Mouse (Mus musculus): Measurements from ENCODE around the gene Dnaja2. TPM values are rescaled to one million over a fixed set of nuclear protein-coding genes. Genes with fewer than 3 reads are reported as not detected.

Gene Dnaja2
- polyA plus RNA-seq, 1 experiment from 2014 or later, result 169 TPM

- WGBS, result 77% methylated on average over 2 of the region's 2 CpGs
- ATAC-seq (ENCODE audit: insufficient number of reproducible peaks, insufficient read depth, low FRiP score, low TSS enrichment, low read depth), result no peak
Measured at GRCm38 (mm10) chr8:85588596-85588995, 33.5 kb upstream of the Dnaja2 start.

GRCm38 (mm10) chr8:85577666-85578065 lies 22.5 kb upstream of the Dnaja2 start:
- H3K9me3 ChIP-seq, result no peaks in the 10 kb centered on the region
- WGBS, result 88% methylated on average over 3 of the region's 3 CpGs
- no peak overlapping the region for H3K27ac ChIP-seq
- no peak overlapping the region for H3K4me3 ChIP-seq (replicated peaks)
- H3K27me3 ChIP-seq, result no peaks in the 10 kb centered on the region
- H3K36me3 ChIP-seq, result no peaks in the 10 kb centered on the region
- H3K4me2 ChIP-seq, result no peak overlapping the region
- no peak for ATAC-seq (ENCODE audit: insufficient number of reproducible peaks, insufficient read depth, low FRiP score, low TSS enrichment, low read depth)
- H3K4me1 ChIP-seq (replicated peaks), result no peaks in the 10 kb centered on the region
- H3K9ac ChIP-seq (replicated peaks), result no peak overlapping the region

More at GRCm38 (mm10) chr8:85588596-85588995, 33.5 kb upstream of the Dnaja2 start:
- Histone ChIP-seq H3K36me3 (no peaks in the 10 kb centered on the region), H3K27me3 (no peaks in the 10 kb centered on the region), H3K4me3 (replicated peaks) (no peak overlapping the region), H3K27ac (no peak overlapping the region), H3K9ac (replicated peaks) (no peak overlapping the region), H3K4me2 (no peak overlapping the region), H3K9me3 (no peaks in the 10 kb centered on the region), H3K4me1 (replicated peaks) (no peaks in the 10 kb centered on the region)

GRCm38 (mm10) chr8:85573972-85574496 lies 18.9 kb upstream of the Dnaja2 start:
- WGBS, result 79% methylated on average over 2 of the region's 2 CpGs
- Histone ChIP-seq H3K4me2 (no peak overlapping the region), H3K9ac (replicated peaks) (no peak overlapping the region), H3K27me3 (no peaks in the 10 kb centered on the region), H3K36me3 (no peaks in the 10 kb centered on the region), H3K9me3 (no peaks in the 10 kb centered on the region), H3K27ac (no peak overlapping the region), H3K4me3 (replicated peaks) (no peak overlapping the region), H3K4me1 (replicated peaks) (no peaks in the 10 kb centered on the region)
- no peak for ATAC-seq (ENCODE audit: insufficient number of reproducible peaks, insufficient read depth, low FRiP score, low TSS enrichment, low read depth)

GRCm38 (mm10) chr8:85570466-85570865 lies 15.3 kb upstream of the Dnaja2 start:
- H3K9me3 ChIP-seq, result no peaks in the 10 kb centered on the region
- H3K4me2 ChIP-seq, result no peak overlapping the region
- no peaks in the 10 kb centered on the region for H3K27me3 ChIP-seq
- H3K4me1 ChIP-seq (replicated peaks), result no peaks in the 10 kb centered on the region
- 82% methylated on average over 4 of the region's 4 CpGs for WGBS
- H3K36me3 ChIP-seq, result no peaks in the 10 kb centered on the region
- no peak overlapping the region for H3K27ac ChIP-seq
- H3K9ac ChIP-seq (replicated peaks), result no peak overlapping the region
- ATAC-seq (ENCODE audit: insufficient number of reproducible peaks, insufficient read depth, low FRiP score, low TSS enrichment, low read depth), result no peak
- no peak overlapping the region for H3K4me3 ChIP-seq (replicated peaks)

DNA sequence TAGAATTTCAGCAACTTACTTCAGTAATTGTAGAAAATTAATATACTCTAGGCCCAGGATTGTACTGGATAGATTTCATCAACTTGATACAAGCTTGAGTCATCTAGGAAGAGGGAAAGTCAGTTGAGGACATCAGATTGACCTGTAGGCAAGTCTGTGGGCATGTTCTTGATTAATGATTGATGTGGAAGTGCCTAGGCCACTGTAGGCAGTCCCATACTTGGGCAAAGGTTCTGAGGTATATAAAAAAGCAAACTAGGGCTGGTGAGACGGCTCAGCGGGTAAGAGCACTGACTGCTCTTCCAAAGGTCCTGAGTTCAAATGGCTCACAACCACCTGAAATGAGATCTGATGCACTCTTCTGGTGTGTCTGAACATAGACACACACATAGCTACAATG lies 12.7 kb upstream of the Dnaja2 start:
- no peaks in the 10 kb centered on the region for H3K27me3 ChIP-seq
- ATAC-seq (ENCODE audit: insufficient number of reproducible peaks, insufficient read depth, low FRiP score, low TSS enrichment, low read depth), result no peak
- H3K4me1 ChIP-seq (replicated peaks), result no peaks in the 10 kb centered on the region
- no peak overlapping the region for H3K4me3 ChIP-seq (replicated peaks)
- H3K36me3 ChIP-seq, result no peaks in the 10 kb centered on the region
- no peak overlapping the region for H3K4me2 ChIP-seq
- H3K9ac ChIP-seq (replicated peaks), result no peak overlapping the region
- H3K9me3 ChIP-seq, result no peaks in the 10 kb centered on the region
- no peak overlapping the region for H3K27ac ChIP-seq
- WGBS, result 91% methylated on average over 2 of the region's 2 CpGs

GRCm38 (mm10) chr8:85565186-85565585 lies 10.0 kb upstream of the Dnaja2 start:
- H3K4me3 ChIP-seq (replicated peaks), result no peak overlapping the region
- ATAC-seq (ENCODE audit: insufficient number of reproducible peaks, insufficient read depth, low FRiP score, low TSS enrichment, low read depth), result no peak
- no peaks in the 10 kb centered on the region for H3K27me3 ChIP-seq
- no peak overlapping the region for H3K9ac ChIP-seq (replicated peaks)
- H3K36me3 ChIP-seq, result no peaks in the 10 kb centered on the region
- no peak overlapping the region for H3K4me2 ChIP-seq
- no peaks in the 10 kb centered on the region for H3K9me3 ChIP-seq
- 77% methylated on average over 3 of the region's 3 CpGs for WGBS
- no peaks in the 10 kb centered on the region for H3K4me1 ChIP-seq (replicated peaks)
- H3K27ac ChIP-seq, result no peak overlapping the region

DNA sequence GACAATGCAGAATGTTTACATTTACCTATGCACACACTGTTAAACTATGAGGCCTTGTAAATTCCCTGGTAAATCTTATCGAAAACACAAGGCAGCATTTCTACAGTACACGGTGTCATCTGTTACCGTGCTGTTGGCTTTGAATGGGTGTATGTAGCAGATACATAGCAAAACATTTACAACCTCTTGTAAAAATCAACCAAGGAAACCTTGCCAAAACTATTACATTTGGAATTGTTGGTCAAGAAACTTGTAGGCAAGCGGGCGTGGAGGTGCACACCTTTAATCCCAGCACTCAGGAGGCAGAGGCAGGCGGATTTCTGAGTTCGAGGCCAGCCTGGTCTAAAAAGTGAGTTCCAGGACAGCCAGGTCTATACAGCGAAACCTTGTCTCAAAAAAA lies 8.2 kb upstream of the Dnaja2 start:
- Histone ChIP-seq H3K27me3 (no peaks in the 10 kb centered on the region), H3K4me1 (replicated peaks) (no peaks in the 10 kb centered on the region), H3K27ac (no peak overlapping the region), H3K4me3 (replicated peaks) (no peak overlapping the region), H3K36me3 (no peaks in the 10 kb centered on the region), H3K4me2 (no peak overlapping the region), H3K9ac (replicated peaks) (no peak overlapping the region), H3K9me3 (no peaks in the 10 kb centered on the region)
- ATAC-seq (ENCODE audit: insufficient number of reproducible peaks, insufficient read depth, low FRiP score, low TSS enrichment, low read depth), result no peak
- 92% methylated on average over 8 of the region's 8 CpGs for WGBS

- Histone ChIP-seq H3K4me1 (replicated peaks) (no peaks in the 10 kb centered on the region; the same call in none of the 2 replicates), H3K9ac (replicated peaks) (no peak overlapping the region), H3K27ac (no peak overlapping the region), H3K4me2 (no peak overlapping the region), H3K36me3 (no peaks in the 10 kb centered on the region), H3K27me3 (no peaks in the 10 kb centered on the region), H3K4me3 (replicated peaks) (no peak overlapping the region), H3K9me3 (no peaks in the 10 kb centered on the region)
- 67% methylated on average over 2 of the region's 2 CpGs for WGBS
- ATAC-seq (ENCODE audit: insufficient number of reproducible peaks, insufficient read depth, low FRiP score, low TSS enrichment, low read depth), result no peak
Measured at GRCm38 (mm10) chr8:85559966-85560365, 4.8 kb upstream of the Dnaja2 start.

- ATAC-seq (ENCODE audit: insufficient number of reproducible peaks, insufficient read depth, low FRiP score, low TSS enrichment, low read depth), result no peak
- H3K36me3 ChIP-seq, result no peaks in the 10 kb centered on the region
- no peak overlapping the region for H3K4me3 ChIP-seq (replicated peaks)
- H3K4me2 ChIP-seq, result no peak overlapping the region
- peaks cover 1% of the 10 kb centered on the region for H3K4me1 ChIP-seq (replicated peaks)
- H3K27ac ChIP-seq, result no peak overlapping the region
- no peak overlapping the region for H3K9ac ChIP-seq (replicated peaks)
- H3K27me3 ChIP-seq, result no peaks in the 10 kb centered on the region
- H3K9me3 ChIP-seq, result no peaks in the 10 kb centered on the region
- WGBS, result 96% methylated on average over 1 of the region's 1 CpGs
Measured at GRCm38 (mm10) chr8:85559201-85559600, 4.1 kb upstream of the Dnaja2 start.

GRCm38 (mm10) chr8:85557601-85557986 lies 2.5 kb upstream of the Dnaja2 start:
- H3K4me1 ChIP-seq (replicated peaks), result peaks cover 3% of the 10 kb centered on the region
- H3K9ac ChIP-seq (replicated peaks), result no peak overlapping the region
- 41% methylated on average over 3 of the region's 3 CpGs for WGBS
- no peaks in the 10 kb centered on the region for H3K27me3 ChIP-seq
- no peak overlapping the region for H3K27ac ChIP-seq
- peaks cover 6% of the 10 kb centered on the region for H3K36me3 ChIP-seq
- H3K4me2 ChIP-seq, result no peak overlapping the region
- no peak overlapping the region for H3K4me3 ChIP-seq (replicated peaks)
- no peak for ATAC-seq (ENCODE audit: insufficient number of reproducible peaks, insufficient read depth, low FRiP score, low TSS enrichment, low read depth)
- no peaks in the 10 kb centered on the region for H3K9me3 ChIP-seq

- H3K27ac ChIP-seq, result no peak overlapping the region
- H3K9ac ChIP-seq (replicated peaks), result no peak overlapping the region
- no peaks in the 10 kb centered on the region for H3K9me3 ChIP-seq
- H3K27me3 ChIP-seq, result no peaks in the 10 kb centered on the region
- no peak overlapping the region for H3K4me2 ChIP-seq
- WGBS, result 22% methylated on average over 2 of the region's 2 CpGs
- ATAC-seq (ENCODE audit: insufficient number of reproducible peaks, insufficient read depth, low FRiP score, low TSS enrichment, low read depth), result no peak
- no peak overlapping the region for H3K4me3 ChIP-seq (replicated peaks)
- peaks cover 11% of the 10 kb centered on the region for H3K36me3 ChIP-seq
- H3K4me1 ChIP-seq (replicated peaks), result peaks cover 3% of the 10 kb centered on the region
Measured at GRCm38 (mm10) chr8:85556986-85557600, 1.9 kb upstream of the Dnaja2 start.
